Mouse (Mus musculus): ENCODE measurements at regions not wholly inside any gene's neighbourhood (a gene's known extent, or its start where the extent isn't known, plus 50 kb on each side); places are given as distances from the start of the nearest gene placed in this dataset.
A peak's percentile ranks its signal among the peaks of the same experiment; 100 is the strongest.

DNA sequence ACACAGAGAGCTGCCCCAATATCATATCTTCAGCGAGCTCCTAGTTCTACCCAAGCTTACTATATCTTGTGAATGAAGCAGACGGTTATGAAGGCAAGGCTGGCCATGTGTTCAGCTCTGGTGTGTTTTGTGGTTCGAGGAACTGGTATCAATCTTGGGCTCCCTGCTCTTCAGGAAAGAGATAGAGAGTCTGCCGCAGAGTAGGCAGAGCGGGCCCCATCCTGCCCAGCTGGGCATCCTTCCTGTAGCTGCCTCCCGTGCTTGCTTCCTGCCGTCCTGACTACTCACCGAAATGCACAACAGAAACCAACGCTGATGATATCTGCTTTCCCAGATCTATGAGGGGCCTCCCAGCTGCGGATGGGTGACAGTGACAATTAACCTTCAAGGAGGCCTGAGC, 60.3 kb downstream of the Snrpe start:
- DNase-seq (ENCODE audit: low spot score in 2 of 2), result no peak

DNA sequence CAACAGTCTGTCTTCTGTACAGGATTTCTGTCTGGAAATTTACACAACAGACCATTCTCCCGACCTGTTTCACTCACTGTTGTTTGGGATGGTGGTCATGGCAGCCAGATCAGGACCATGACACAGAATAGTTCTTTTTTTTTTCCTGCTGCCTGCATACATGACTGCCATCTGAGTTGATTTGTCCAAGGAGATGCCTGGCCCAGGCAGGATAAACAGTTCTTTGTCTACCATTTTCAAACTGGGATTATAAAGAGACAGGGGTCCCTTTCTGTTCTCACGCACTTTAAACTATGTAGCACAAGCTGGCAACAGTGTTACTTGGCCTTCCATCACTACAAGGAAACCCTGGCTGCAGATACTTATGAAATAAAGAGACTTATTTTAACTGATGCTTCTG, 61.1 kb downstream of the Snrpe start:
- no peak for DNase-seq (ENCODE audit: low spot score in 2 of 2)

DNA sequence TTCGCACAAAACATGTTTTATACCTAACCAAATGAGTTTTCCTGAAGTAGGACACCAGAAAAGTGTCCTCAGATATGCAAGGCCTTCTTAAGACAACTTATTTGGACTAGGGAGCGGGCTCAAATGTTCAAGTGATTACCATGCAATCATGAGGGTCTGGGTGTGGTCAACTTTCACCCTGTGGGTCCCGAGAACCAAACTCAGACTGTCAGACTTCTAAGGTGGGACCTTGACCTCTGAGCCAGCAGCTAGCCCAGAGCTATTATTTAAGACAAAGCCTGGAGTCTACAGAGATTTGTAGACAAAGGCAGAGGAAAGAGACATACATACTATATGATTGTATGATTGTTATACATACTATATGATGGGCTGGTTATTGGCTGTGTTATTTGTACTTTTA, 62.5 kb downstream of the Snrpe start:
- no peak for DNase-seq (ENCODE audit: low spot score in 2 of 2)

GRCm38 (mm10) chr1:133544996-133545395, 65.1 kb downstream of the Snrpe start:
- DNase-seq (ENCODE audit: low spot score in 2 of 2), result no peak

GRCm38 (mm10) chr1:133543751-133544150, 66.3 kb downstream of the Snrpe start:
- no peak for DNase-seq (ENCODE audit: low spot score in 2 of 2)

GRCm38 (mm10) chr1:133541996-133542775, 67.9 kb downstream of the Snrpe start:
- DNase-seq (ENCODE audit: low spot score in 2 of 2), result no peak

- no peak for DNase-seq (ENCODE audit: low spot score in 2 of 2)
Measured at GRCm38 (mm10) chr1:133530698-133531097, 79.4 kb downstream of the Snrpe start.

DNA sequence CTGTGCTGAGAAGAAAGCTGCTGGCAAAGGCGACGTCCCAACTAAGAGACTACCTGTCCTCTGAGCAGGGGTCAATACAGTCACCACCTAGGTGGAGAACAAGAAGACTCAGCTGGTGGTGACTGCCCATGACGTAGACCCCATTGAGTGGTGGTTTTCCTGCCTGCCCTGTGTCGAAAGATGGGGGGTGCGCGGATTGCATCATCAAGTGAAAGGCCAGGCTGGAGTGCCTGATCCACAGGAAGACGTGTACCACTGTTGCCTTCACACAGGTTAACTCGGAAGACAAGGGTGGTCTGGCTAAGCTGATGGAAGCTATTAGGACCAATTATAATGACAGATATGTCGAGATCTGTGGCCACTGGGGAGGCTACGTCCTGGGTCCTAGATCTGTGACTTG, 80.3 kb downstream of the Snrpe start:
- DNase-seq (ENCODE audit: low spot score in 2 of 2), result no peak

DNA sequence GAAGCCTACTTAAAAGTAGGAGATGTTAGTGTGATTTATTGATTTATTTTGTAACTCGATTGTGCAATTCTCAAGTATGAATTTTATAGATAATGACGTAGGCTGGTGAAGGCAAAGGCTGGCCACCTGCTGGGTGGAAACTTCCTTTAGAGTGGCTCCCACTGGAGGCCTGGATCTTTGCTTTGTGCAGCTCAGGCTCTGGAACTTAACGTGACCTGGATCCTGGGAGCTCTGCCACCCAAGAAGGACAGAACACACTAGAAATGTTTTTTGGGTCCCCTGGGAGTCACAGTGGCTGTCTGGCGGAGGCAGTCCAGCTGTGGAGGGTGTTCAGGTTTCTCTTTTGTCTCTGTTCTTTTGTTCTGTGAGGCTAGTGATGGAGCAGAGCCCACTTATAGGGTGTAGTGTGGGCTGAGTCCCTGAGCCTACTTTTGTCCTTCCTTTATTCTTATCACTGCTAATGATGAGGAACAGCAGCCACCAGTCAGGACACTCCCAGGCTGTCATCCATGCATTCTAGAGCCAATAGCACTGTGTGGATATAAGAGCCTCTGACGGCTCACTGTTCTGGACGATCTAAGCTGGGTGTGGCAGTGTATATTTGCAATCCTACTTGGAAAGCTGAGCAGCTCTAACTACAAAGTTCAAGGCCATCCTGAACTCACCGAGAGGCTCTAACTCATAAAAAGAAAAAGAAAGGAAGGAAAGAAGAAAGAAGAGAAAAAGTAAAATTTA, 82.3 kb downstream of the Snrpe start:
- DNase-seq (ENCODE audit: low spot score in 2 of 2), result no peak

DNA sequence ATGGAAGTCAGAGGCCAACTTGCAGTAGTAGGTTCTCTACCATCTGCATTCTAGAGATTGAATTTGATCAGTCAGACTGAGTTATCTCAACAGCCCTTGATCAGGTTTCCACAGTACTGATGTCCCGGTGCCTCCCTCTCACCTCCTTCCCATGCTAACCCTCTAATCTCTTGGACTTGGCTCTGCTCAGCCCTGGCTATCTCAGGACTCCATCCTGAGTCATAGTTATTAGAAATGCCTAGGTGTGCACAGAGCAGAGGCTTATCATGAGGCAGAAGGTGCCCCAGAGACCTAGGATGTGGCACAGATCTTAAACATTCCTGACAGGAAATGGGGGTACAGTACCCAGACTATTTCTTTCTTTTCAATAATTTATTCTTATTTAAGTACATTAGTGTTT, 87.3 kb downstream of the Snrpe start:
- DNase-seq (ENCODE audit: low spot score in 2 of 2), result no peak

GRCm38 (mm10) chr1:133520652-133521051, 89.4 kb downstream of the Snrpe start:
- DNase-seq (ENCODE audit: low spot score in 2 of 2), result no peak

- DNase-seq (ENCODE audit: low spot score in 2 of 2), result no peak
Measured at GRCm38 (mm10) chr1:133517020-133517419, 92.8 kb upstream of the Sox13 start.

GRCm38 (mm10) chr1:133504116-133504515, 79.9 kb upstream of the Sox13 start:
- DNase-seq (ENCODE audit: low spot score in 2 of 2), result no peak

DNA sequence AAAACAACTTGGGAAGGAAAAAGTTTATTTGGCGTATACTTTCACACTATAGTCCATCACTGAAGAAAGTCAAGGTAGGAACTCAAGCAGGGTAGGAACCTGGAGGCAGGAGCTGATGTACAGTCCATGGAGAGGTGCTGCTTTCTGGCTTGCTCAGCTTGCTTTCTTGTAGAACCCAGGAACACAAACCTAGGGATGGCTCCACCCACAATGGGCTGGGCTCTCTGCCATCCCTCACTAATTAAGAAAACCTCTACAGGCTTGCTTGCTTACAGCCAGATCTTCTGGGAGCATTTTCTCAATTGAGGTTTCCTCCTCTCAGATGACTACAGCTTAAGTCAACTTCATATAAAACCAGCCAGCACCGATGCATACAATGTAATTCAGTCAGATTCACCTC, 79.2 kb upstream of the Sox13 start:
- no peak for DNase-seq (ENCODE audit: low spot score in 2 of 2)

DNA sequence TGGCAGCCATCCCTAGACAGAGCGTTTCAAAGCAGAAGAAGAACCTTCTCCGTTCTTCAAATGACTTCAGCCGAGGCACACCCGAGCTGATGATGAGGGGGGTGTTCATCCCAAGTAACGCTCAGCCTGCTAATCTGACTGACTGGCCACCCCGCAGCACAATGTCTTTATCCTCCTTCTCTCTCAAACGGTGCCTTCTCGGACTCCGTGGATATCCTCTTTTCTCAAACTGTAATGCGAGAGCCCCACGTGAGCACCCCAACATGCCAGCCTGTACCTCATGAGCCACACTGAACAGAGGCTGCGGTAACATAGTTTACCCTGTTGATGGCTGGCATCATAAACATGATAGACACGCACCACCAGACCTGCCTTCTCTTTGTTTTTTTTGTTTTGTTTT, 76.8 kb upstream of the Sox13 start:
- no peak for DNase-seq (ENCODE audit: low spot score in 2 of 2)

DNA sequence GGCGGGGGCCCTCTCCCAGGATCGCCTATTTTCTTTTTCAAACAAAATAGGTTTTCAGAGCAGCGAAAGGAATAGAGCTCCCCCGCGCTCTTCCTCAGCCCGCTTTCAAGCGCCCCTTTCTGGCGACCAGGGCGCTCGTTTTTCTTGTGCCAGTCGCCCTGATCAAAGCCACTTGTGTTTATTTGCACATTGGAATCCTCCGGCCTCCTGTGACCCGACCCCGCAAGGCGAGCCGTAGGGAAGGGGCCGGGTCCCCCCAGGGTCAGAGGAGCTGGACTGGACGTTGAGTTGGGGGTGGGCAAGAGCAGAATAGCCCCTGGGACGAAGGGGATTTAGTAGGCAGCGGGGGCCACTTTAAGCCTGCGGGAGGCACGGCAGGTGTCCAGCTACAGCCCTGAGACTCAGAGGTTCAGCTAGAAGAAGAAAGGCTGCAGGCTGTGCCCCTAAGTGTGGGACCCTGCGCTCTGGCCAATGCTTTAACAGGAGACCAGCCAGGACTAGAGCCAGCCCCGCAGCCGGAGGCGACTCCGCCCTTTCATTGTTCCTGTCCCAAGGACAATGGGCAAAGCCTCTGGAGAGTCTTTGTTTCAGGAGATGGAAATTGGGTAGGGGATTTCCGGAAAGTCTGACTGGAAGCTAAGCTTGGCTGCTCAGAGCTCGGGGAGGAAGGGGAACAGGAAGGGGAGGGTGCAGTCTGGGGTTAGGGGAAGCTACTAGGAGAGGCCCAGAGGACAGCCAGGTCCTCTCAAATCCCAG, 69.0 kb upstream of the Sox13 start:
- DNase-seq (ENCODE audit: low spot score in 2 of 2), result peak; percentile 8 to 16

- peak; percentile 13 to 41 for DNase-seq (ENCODE audit: low spot score in 2 of 2)
Measured at GRCm38 (mm10) chr1:133492291-133492985, 68.3 kb upstream of the Sox13 start.

DNA sequence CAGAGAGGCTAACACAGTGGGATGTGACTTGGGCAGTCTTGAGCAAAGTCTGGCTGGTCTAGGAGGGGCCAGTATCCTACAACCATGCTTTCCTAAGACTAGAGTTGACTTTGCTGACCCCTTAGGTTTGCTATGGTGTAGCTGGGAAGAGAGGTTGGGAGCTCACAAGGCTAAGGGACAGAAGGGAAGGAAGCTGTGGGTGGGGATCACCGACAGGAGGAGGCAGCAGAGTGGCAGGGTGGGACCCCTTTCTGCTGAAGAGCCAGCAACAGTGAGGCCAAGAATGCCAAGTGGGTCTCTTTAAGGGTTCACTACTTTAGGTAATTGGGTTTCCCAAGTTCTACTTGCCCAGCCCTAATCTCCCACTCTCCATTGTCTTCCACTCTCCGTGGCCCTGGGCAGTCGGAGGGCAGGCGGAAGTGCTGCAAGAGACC, 67.7 kb upstream of the Sox13 start:
- no peak for DNase-seq (ENCODE audit: low spot score in 2 of 2)

GRCm38 (mm10) chr1:133487171-133487901, 63.2 kb upstream of the Sox13 start:
- no peak for DNase-seq (ENCODE audit: low spot score in 2 of 2)

DNA sequence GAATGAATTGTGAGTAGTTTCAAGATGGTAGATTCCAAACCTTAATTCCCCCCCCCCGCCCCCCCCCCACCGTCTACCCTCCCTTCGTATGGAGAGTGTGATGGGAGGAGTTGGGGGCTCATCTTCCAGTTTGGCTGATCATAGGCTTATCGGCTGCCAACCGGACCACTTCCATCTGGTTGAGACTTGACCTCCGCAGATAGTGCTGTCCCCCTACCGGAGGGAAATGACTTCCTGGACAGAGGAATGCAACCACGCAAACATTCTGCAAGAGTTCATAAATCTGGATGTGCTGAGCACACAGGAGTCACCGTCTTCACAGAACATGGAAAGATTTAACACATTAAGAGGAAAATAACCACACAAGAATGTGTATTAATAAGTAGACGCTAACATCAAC, 62.2 kb upstream of the Sox13 start:
- no peak for DNase-seq (ENCODE audit: low spot score in 2 of 2)

DNA sequence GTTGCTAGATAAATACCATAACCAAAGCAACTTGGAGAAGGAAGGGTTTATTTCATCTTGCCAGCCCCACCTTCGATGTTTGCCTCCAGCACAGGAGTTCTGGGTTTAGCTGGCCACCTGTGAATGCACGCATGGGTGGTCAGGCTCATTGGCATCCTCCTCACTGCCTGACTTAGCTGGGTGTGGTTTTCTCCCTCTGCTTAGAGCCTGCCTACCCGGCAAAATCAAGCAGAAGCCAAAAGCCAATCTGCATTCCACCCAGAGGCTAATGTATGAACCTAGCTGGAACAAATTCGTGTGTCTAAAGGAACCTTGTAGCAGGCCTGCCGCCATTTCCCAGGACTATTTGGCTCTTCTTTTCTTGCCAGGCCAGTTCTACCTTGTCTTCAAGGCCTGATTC, 58.7 kb upstream of the Sox13 start:
- DNase-seq (ENCODE audit: low spot score in 2 of 2), result no peak
